Mouse (Mus musculus): ENCODE data around the gene U2af1. TPM values are rescaled to one million over a fixed set of nuclear protein-coding genes. Genes with fewer than 3 reads are reported as not detected.

The U2af1 gene
- polyA plus RNA-seq, 1 experiment from 2014 or later = 172 TPM

DNA sequence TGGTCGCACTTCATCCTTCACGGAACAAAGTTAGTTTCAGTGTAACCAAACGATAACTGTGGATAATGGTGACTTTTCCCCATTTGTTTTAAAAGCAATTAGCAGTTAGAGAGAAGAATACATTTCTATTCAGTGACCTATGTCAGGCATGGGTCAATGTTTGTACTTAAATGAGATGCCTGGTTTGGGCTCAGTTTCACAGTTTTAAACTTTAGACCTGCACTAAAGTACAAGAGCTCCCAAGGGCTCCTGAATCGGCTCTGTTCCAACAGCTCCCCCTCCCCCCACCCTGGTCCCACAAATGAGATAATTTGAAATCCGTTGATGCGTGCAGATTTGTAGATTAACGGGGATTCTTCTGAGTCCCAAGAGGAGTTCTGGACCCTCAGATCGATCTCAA lies 13.0 kb upstream of the U2af1 start:
- Histone ChIP-seq H3K36me3 (ENCODE audit: control insufficient read depth, insufficient read depth, low read length) (no peaks in the 10 kb centered on the region), H3K4me3 (ENCODE audit: low read depth, low read length) (no peak overlapping the region), H3K4me2 (ENCODE audit: low read length) (no peak overlapping the region), H3K27me3 (replicated peaks; ENCODE audit: control insufficient read depth, insufficient read depth, low read length) (no peaks in the 10 kb centered on the region), H3K9me3 (replicated peaks; ENCODE audit: control insufficient read depth, low read length) (no peaks in the 10 kb centered on the region), H3K9ac (ENCODE audit: low read length) (no peak overlapping the region), H3K4me1 (ENCODE audit: control insufficient read depth, insufficient read depth, low read length) (no peaks in the 10 kb centered on the region), H3K27ac (ENCODE audit: low read depth, low read length) (no peak overlapping the region)
- ATAC-seq (no peak), DNase-seq (ENCODE audit: low spot score) (no peak)
- WGBS = 64% methylated on average over 8 of the region's 8 CpGs

DNA sequence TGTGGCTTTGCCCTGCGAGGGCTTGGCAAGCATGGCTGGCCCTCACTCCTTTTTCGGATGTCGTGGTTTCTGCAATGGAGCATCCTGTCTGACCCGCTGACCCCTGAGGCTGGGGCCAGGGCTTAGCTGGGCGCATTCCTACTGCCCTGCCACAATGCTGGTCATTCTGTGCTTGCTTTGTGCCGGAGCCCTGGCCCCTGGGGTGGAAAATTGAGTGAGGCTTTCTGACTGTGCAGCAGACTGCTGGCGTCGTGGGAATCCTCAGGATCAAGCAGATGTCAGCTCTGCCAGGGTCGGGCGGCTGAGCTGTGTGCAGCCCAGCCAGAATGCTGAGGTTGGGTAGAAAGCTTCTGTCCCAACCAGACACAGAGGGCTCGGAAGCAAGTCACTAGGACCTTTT lies 11.5 kb upstream of the U2af1 start:
- H3K27ac ChIP-seq (ENCODE audit: low read depth, low read length) = no peak overlapping the region
- H3K4me3 ChIP-seq (ENCODE audit: low read depth, low read length) = no peak overlapping the region
- H3K4me2 ChIP-seq (ENCODE audit: low read length) = no peak overlapping the region
- no peaks in the 10 kb centered on the region for H3K4me1 ChIP-seq (ENCODE audit: control insufficient read depth, insufficient read depth, low read length)
- no peaks in the 10 kb centered on the region for H3K27me3 ChIP-seq (replicated peaks; ENCODE audit: control insufficient read depth, insufficient read depth, low read length)
- H3K9me3 ChIP-seq (replicated peaks; ENCODE audit: control insufficient read depth, low read length) = no peaks in the 10 kb centered on the region
- H3K9ac ChIP-seq (ENCODE audit: low read length) = no peak overlapping the region
- H3K36me3 ChIP-seq (ENCODE audit: control insufficient read depth, insufficient read depth, low read length) = no peaks in the 10 kb centered on the region
- ATAC-seq (no peak), DNase-seq (ENCODE audit: low spot score) (no peak)
- 15% methylated on average over 11 of the region's 11 CpGs for WGBS

DNA sequence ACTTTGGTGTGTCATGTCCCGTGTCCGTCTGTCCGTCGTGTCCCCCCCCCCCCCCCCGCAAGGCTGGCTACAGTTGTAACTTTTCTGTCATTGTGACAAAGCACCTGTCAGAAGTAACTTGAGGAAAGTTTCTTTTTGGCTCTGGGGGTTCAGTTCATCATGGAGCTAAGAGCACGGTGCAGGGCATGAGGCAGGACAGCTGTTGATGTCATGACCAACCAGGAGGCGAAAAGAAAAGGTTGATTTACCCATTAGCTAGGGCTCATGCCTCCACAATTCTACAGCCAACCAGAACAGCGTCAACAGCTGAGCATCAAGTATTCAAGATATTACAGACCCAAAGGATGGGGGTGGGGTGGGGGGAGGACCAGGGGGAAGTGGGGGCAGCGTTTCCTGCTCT lies 9.6 kb upstream of the U2af1 start:
- Histone ChIP-seq H3K4me2 (ENCODE audit: low read length) (no peak overlapping the region), H3K27me3 (replicated peaks; ENCODE audit: control insufficient read depth, insufficient read depth, low read length) (no peaks in the 10 kb centered on the region), H3K36me3 (ENCODE audit: control insufficient read depth, insufficient read depth, low read length) (no peaks in the 10 kb centered on the region), H3K9ac (ENCODE audit: low read length) (no peak overlapping the region), H3K4me1 (ENCODE audit: control insufficient read depth, insufficient read depth, low read length) (no peaks in the 10 kb centered on the region), H3K9me3 (replicated peaks; ENCODE audit: control insufficient read depth, low read length) (no peaks in the 10 kb centered on the region), H3K4me3 (ENCODE audit: low read depth, low read length) (no peak overlapping the region), H3K27ac (ENCODE audit: low read depth, low read length) (no peak overlapping the region)
- WGBS = 75% methylated on average over 9 of the region's 9 CpGs
- DNase-seq (ENCODE audit: low spot score) (no peak), ATAC-seq (no peak)

DNA sequence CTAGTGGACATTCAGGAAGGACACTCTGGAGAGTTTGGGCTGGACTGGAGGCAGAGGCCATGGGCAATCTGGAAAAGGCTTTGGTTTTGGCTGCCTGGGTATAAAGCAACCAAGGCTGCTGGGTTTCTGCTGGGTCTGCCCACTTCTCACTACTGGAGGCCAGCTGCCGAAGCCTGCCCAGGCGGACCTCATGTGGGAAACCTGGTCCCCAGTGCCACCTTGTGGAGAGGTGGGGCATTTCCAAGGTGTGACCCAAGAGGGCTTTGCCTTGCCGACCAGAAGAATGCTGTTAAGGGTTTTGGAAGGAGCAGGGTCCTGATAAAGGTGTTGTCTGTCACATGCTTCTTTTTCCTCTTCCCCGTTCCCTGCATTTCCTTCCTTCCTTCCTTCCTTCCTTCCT lies 6.1 kb upstream of the U2af1 start:
- Histone ChIP-seq H3K4me1 (ENCODE audit: control insufficient read depth, insufficient read depth, low read length) (no peaks in the 10 kb centered on the region), H3K9ac (ENCODE audit: low read length) (no peak overlapping the region), H3K4me3 (ENCODE audit: low read depth, low read length) (no peak overlapping the region), H3K27ac (ENCODE audit: low read depth, low read length) (no peak overlapping the region), H3K36me3 (ENCODE audit: control insufficient read depth, insufficient read depth, low read length) (no peaks in the 10 kb centered on the region), H3K27me3 (replicated peaks; ENCODE audit: control insufficient read depth, insufficient read depth, low read length) (no peaks in the 10 kb centered on the region), H3K9me3 (replicated peaks; ENCODE audit: control insufficient read depth, low read length) (no peaks in the 10 kb centered on the region), H3K4me2 (ENCODE audit: low read length) (no peak overlapping the region)
- WGBS = 18% methylated on average over 4 of the region's 4 CpGs
- ATAC-seq (peak; percentile 77), DNase-seq (ENCODE audit: low spot score) (peak; percentile 83)

DNA sequence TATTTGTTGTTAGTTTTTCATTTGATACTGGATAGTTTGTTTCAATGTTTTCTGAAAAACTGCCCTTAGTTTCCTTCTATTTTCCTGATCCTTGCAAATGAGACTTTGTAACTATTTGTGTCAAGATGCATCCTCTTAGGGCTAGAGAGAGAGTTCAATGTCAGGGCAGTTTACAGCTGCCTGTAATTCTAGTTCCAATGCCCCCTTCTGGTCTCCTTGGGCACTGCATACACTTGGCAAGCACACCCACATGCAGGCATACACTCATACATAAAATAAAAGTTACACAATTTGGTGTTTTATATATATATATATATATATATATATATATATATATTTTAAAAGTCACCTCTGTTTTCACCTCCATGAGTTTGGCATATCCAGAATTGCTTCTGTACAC lies 4.2 kb upstream of the U2af1 start:
- no peak for ATAC-seq
- H3K4me2 ChIP-seq (ENCODE audit: low read length) = no peak overlapping the region
- H3K9ac ChIP-seq (ENCODE audit: low read length) = no peak overlapping the region
- no peak overlapping the region for H3K4me3 ChIP-seq (ENCODE audit: low read depth, low read length)
- peaks cover 3% of the 10 kb centered on the region; the same call in 1 of the 2 replicates for H3K4me1 ChIP-seq (ENCODE audit: control insufficient read depth, insufficient read depth, low read length)
- H3K27me3 ChIP-seq (replicated peaks; ENCODE audit: control insufficient read depth, insufficient read depth, low read length) = no peaks in the 10 kb centered on the region
- H3K9me3 ChIP-seq (replicated peaks; ENCODE audit: control insufficient read depth, low read length) = no peaks in the 10 kb centered on the region
- no peaks in the 10 kb centered on the region for H3K36me3 ChIP-seq (ENCODE audit: control insufficient read depth, insufficient read depth, low read length)
- no peak overlapping the region for H3K27ac ChIP-seq (ENCODE audit: low read depth, low read length)
- DNase-seq (ENCODE audit: low spot score) = no peak

DNA sequence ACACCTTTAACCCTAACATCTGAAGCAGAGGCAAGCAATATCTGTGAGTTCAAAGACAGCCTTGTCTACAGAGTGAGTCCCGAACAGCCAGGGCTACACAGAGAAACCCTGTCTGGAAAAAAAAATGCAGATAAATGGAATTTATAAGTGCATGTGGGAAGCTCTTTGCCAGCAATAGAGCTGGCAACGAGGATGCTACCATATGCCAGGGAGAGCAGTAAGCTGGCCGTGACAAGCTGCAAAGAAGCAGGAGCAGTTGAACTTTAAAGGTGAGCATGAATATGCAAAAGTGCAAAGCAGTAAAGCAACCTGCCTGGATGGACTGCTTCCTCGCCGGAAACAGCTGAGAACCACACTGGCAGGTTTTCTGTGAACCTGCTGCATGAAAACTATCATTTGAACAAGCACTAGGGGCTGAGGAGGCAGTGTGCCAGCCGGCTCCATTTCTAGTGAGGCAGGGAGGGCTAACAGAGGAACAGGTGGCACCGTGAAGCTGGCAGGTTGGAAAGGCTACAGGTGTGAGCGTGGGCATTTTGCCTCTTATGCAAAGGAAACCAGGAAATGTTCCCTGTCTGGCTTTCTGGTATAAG lies 2.1 kb upstream of the U2af1 start:
- Histone ChIP-seq H3K9ac (ENCODE audit: low read length) (no peak overlapping the region), H3K4me1 (ENCODE audit: control insufficient read depth, insufficient read depth, low read length) (peaks cover 11% of the 10 kb centered on the region), H3K4me3 (ENCODE audit: low read depth, low read length) (no peak overlapping the region), H3K4me2 (ENCODE audit: low read length) (no peak overlapping the region), H3K27me3 (replicated peaks; ENCODE audit: control insufficient read depth, insufficient read depth, low read length) (no peaks in the 10 kb centered on the region), H3K9me3 (replicated peaks; ENCODE audit: control insufficient read depth, low read length) (no peaks in the 10 kb centered on the region), H3K36me3 (ENCODE audit: control insufficient read depth, insufficient read depth, low read length) (peaks cover 5% of the 10 kb centered on the region), H3K27ac (ENCODE audit: low read depth, low read length) (no peak overlapping the region; the same call in 1 of the 2 replicates)
- WGBS = 65% methylated on average over 8 of the region's 8 CpGs
- DNase-seq (ENCODE audit: low spot score) (peak; percentile 53), ATAC-seq (no peak)

DNA sequence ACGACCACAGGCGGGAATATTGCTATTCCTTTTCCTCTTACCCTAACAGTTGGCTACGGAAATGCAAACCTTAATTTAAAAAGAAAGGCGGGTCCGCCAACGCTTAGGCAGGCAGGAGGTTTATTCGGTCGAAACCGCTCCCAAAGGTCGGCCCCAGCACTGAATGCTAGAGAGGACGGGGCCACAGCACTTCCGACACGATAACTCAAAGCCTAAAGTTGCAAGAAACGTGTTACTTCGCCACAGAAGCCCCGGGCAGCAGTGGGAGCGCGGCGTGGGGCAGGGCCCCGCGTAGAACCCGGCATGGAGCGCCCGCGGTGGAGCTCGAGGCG lies 590 bp downstream of the U2af1 start:
- peak overlapping the region; percentile 90 for H3K4me2 ChIP-seq (ENCODE audit: low read length)
- no peaks in the 10 kb centered on the region for H3K27me3 ChIP-seq (replicated peaks; ENCODE audit: control insufficient read depth, insufficient read depth, low read length)
- peak; percentile 1; the same call in 1 of the 2 replicates for ATAC-seq
- peak overlapping the region; percentile 78; the same call in 1 of the 2 replicates for H3K27ac ChIP-seq (ENCODE audit: low read depth, low read length)
- peaks cover 11% of the 10 kb centered on the region for H3K4me1 ChIP-seq (ENCODE audit: control insufficient read depth, insufficient read depth, low read length)
- H3K4me3 ChIP-seq (ENCODE audit: low read depth, low read length) = peak overlapping the region; percentile 98
- no peak for DNase-seq (ENCODE audit: low spot score)
- peaks cover 27% of the 10 kb centered on the region for H3K36me3 ChIP-seq (ENCODE audit: control insufficient read depth, insufficient read depth, low read length)
- H3K9ac ChIP-seq (ENCODE audit: low read length) = peak overlapping the region; percentile 94
- H3K9me3 ChIP-seq (replicated peaks; ENCODE audit: control insufficient read depth, low read length) = no peaks in the 10 kb centered on the region
- under 1% methylated on average over 27 of the region's 27 CpGs for WGBS

DNA sequence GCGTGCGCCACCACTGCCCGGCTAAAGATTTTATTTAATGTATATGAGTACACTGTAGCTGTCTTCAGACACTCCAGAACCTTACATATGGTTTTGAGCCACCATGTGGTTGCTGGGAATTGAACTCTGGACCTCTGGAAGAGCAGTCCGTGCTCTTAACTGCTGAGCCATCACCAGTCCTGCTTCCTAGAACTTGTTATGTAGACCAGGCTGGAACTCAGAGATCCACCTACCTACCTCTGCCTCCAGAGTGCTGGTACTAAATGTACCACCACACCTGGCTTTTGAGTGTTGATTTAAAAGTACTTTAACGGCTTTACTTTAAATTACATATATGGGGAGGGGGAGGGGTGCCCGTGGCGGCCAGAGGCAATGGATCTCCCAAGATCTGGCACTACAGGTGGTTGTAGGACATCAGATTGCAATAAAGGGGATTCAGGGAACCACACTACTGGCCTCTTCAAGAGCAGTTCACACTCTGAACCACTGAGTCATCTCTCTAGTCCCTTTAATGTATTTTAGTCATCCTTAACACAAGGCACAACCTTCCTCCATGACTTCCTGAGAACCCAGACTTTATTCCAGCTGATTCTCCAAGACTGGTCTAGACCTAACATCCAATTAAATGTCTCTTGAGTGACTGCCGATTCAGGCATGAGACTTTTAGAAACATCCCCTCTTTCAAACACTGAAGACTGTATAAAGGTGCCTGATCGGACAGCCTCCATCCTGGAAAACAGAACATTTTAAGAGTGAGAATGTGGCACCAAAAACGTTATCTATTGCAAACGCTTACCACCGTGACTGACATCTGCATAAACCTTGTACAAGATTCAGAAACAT lies 1.3 kb downstream of the U2af1 start:
- Histone ChIP-seq H3K36me3 (ENCODE audit: control insufficient read depth, insufficient read depth, low read length) (peaks cover 34% of the 10 kb centered on the region), H3K4me3 (ENCODE audit: low read depth, low read length) (peak overlapping the region; percentile 98), H3K27me3 (replicated peaks; ENCODE audit: control insufficient read depth, insufficient read depth, low read length) (no peaks in the 10 kb centered on the region), H3K9me3 (replicated peaks; ENCODE audit: control insufficient read depth, low read length) (no peaks in the 10 kb centered on the region), H3K4me2 (ENCODE audit: low read length) (peak overlapping the region; percentile 90), H3K4me1 (ENCODE audit: control insufficient read depth, insufficient read depth, low read length) (peaks cover 11% of the 10 kb centered on the region), H3K27ac (ENCODE audit: low read depth, low read length) (no peak overlapping the region; the same call in 1 of the 2 replicates), H3K9ac (ENCODE audit: low read length) (peak overlapping the region; percentile 94)
- WGBS = 53% methylated on average over 12 of the region's 12 CpGs
- DNase-seq (ENCODE audit: low spot score) (no peak), ATAC-seq (no peak)

DNA sequence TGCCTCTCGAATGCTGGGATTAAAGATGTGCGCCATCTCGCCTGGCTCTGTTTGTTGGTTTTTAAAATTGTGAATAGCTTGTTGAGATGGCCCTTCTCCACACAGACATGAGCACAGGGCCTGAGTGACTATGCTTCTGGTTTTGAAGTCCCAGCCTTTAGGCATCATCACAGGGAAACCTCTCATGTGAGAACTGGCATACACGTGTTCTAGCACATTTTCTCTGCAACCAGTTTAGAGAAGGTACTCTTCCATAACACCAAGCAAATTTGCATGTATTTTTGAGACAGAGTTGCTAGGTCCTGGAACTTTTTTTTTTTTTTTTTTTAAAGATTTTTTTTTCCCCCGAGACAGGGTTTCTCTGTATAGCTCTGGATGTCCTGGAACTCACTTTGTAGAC lies 2.0 kb downstream of the U2af1 start:
- Histone ChIP-seq H3K9me3 (replicated peaks; ENCODE audit: control insufficient read depth, low read length) (no peaks in the 10 kb centered on the region), H3K4me3 (ENCODE audit: low read depth, low read length) (no peak overlapping the region), H3K4me1 (ENCODE audit: control insufficient read depth, insufficient read depth, low read length) (peaks cover 11% of the 10 kb centered on the region), H3K4me2 (ENCODE audit: low read length) (no peak overlapping the region), H3K27me3 (replicated peaks; ENCODE audit: control insufficient read depth, insufficient read depth, low read length) (no peaks in the 10 kb centered on the region), H3K27ac (ENCODE audit: low read depth, low read length) (no peak overlapping the region), H3K9ac (ENCODE audit: low read length) (no peak overlapping the region), H3K36me3 (ENCODE audit: control insufficient read depth, insufficient read depth, low read length) (peaks cover 41% of the 10 kb centered on the region)
- DNase-seq (ENCODE audit: low spot score) (no peak), ATAC-seq (no peak)
- WGBS = 85% methylated on average over 5 of the region's 5 CpGs
